Mouse (Mus musculus) liver, embryonic 15.5 days (tissue): Measurements from ENCODE around the gene Hps4. TPM values are rescaled to one million over a fixed set of nuclear protein-coding genes. Genes with fewer than 3 reads are reported as not detected.
"Not testable (repeated sequence)": the region's sequence is repeated elsewhere in the genome, so short reads cannot be mapped to it uniquely, and the experiment has no call there.

ENCODE experiments used
- ATAC-seq: fragments of 200-750 bp; cut with Nextera tagmentation; 2 replicates; pipeline ENCODE4 v1.8.0; 2017; ENCODE audit warnings: moderate number of reproducible peaks, mild to moderate bottlenecking, moderate library complexity; ENCODE audit not compliant: insufficient read depth
- H3K27ac ChIP-seq: fragments of 300-500 bp; sonication (generic); replicated peaks from 2 replicates; pipeline ENCODE4 v1.5.1; 2015; ENCODE audit warnings: mild to moderate bottlenecking, inconsistent platforms
- H3K27me3 ChIP-seq: fragments of 300-500 bp; sonication (generic); 2 replicates; pipeline ENCODE4 v1.6.1; 2015; ENCODE audit warnings: mild to moderate bottlenecking, inconsistent platforms
- H3K36me3 ChIP-seq: fragments of 300-500 bp; sonication (generic); replicated peaks from 2 replicates; pipeline ENCODE4 v1.6.1; 2015; ENCODE audit warnings: moderate library complexity, mild to moderate bottlenecking, inconsistent platforms
- H3K4me1 ChIP-seq: fragments of 300-500 bp; sonication (generic); replicated peaks from 2 replicates; pipeline ENCODE4 v1.6.1; 2015; ENCODE audit warnings: inconsistent platforms
- H3K4me2 ChIP-seq: fragments of 300-500 bp; sonication (generic); 2 replicates; pipeline ENCODE4 v1.6.1; 2015; ENCODE audit warnings: moderate library complexity, mild to moderate bottlenecking, inconsistent platforms
- H3K4me3 ChIP-seq: fragments of 300-500 bp; sonication (generic); replicated peaks from 2 replicates; pipeline ENCODE4 v1.5.1; 2015; ENCODE audit warnings: mild to moderate bottlenecking, inconsistent platforms
- H3K9ac ChIP-seq: fragments of 300-500 bp; sonication (generic); 2 replicates; pipeline ENCODE4 v1.6.1; 2015; ENCODE audit warnings: moderate library complexity, mild to moderate bottlenecking, inconsistent platforms
- H3K9me3 ChIP-seq: fragments of 300-500 bp; sonication (generic); replicated peaks from 2 replicates; pipeline ENCODE4 v1.6.1; 2016; ENCODE audit warnings: inconsistent platforms
- WGBS: fragments of 180-500 bp; shearing (Covaris S2); methylation state at CpG from one replicate; pipeline ENCODE4 v1.1.7; 2015; ENCODE audit warnings: mixed read lengths; ENCODE audit not compliant: insufficient replicate concordance; 5-methylcytosine and 5-hydroxymethylcytosine counted together
- polyA plus RNA-seq: library from polyadenylated mRNA; unstranded; fragments of >200 nt; fragmentation: Nextera tagmentation; extraction: Ambion mirVana; gene quantifications from 2 replicates; pipeline ENCODE4 v1.2.1, GENCODE M21; 2015

Hps4 gene
- polyA plus RNA-seq, 1 experiment from 2014 or later, result 10.9 TPM

DNA sequence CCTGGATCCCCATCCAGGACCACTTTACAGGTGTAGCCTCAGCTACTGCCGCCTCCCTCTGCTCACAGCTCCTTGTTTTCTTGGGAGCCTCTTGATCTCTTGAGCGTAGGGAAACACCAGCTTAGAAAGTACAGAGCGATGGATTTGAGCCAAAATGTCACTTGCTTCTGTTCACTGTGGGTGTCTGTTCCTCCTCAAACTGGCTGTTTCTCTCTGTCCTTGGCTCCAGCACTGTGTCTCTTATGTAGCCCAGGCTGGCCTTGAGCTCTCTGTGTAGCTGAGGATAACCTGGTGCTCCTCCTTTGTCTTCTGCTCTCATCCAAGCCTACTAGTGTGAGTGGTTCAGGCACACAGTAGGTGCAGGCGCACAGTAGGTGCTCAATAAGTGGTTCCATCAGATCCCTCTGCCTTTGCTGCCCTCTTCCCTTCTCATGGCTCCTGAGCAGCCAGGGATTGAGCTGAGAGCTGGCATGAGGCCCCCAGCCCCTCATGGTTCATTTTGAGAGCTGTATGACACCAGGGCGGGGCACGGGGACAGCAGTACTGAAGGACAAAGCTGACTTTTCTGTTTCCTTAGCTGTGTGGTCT lies 42.1 kb upstream of the Hps4 start:
- H3K4me3 ChIP-seq, result no peak overlapping the region
- 68% methylated on average over 6 of the region's 6 CpGs for WGBS
- no peaks in the 10 kb centered on the region for H3K9me3 ChIP-seq
- no peak overlapping the region; the same call in 1 of the 2 replicates for H3K9ac ChIP-seq
- H3K36me3 ChIP-seq, result peaks cover 19% of the 10 kb centered on the region
- H3K4me1 ChIP-seq, result peaks cover 73% of the 10 kb centered on the region
- no peak overlapping the region for H3K4me2 ChIP-seq
- peak overlapping the region; percentile 72 for H3K27ac ChIP-seq
- no peaks in the 10 kb centered on the region for H3K27me3 ChIP-seq
- no peak for ATAC-seq

DNA sequence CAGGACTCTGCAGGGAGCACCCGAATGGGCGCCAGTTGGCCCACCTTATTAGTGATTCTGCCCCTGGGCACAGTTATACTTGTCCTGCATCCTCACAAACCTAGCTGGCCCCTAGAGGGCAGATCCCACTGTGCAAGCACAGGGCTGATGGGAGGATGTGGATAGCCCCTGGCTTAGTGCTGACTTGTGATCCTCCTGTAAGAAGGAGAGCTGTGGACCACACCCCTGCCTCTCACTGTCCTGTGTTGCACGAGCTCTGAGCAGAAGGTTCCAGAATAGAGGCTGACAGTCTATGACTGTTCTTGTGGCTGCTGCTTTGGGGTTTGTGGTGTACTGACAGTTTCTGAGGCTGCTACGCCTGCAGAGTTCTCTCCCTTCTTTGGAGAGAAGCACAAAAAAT lies 41.2 kb upstream of the Hps4 start:
- Histone ChIP-seq H3K36me3 (peaks cover 28% of the 10 kb centered on the region), H3K4me3 (no peak overlapping the region), H3K27me3 (no peaks in the 10 kb centered on the region), H3K9me3 (no peaks in the 10 kb centered on the region), H3K9ac (no peak overlapping the region), H3K4me1 (peaks cover 64% of the 10 kb centered on the region), H3K4me2 (no peak overlapping the region), H3K27ac (peak overlapping the region; percentile 72)
- no peak for ATAC-seq
- WGBS, result 60% methylated on average over 4 of the region's 4 CpGs

GRCm38 (mm10) chr5:112302310-112302709 lies 40.6 kb upstream of the Hps4 start:
- H3K4me2 ChIP-seq, result no peak overlapping the region
- 68% methylated on average over 5 of the region's 5 CpGs for WGBS
- H3K9ac ChIP-seq, result no peak overlapping the region
- peaks cover 58% of the 10 kb centered on the region for H3K4me1 ChIP-seq
- H3K4me3 ChIP-seq, result no peak overlapping the region
- H3K9me3 ChIP-seq, result no peaks in the 10 kb centered on the region
- no peaks in the 10 kb centered on the region for H3K27me3 ChIP-seq
- H3K27ac ChIP-seq, result peak overlapping the region; percentile 82
- H3K36me3 ChIP-seq, result peaks cover 34% of the 10 kb centered on the region
- peak; percentile 89 for ATAC-seq

GRCm38 (mm10) chr5:112305842-112306241 lies 37.0 kb upstream of the Hps4 start:
- H3K4me1 ChIP-seq, result peaks cover 24% of the 10 kb centered on the region
- H3K9me3 ChIP-seq, result no peaks in the 10 kb centered on the region
- 77% methylated on average over 5 of the region's 5 CpGs for WGBS
- H3K36me3 ChIP-seq, result peaks cover 62% of the 10 kb centered on the region
- no peak overlapping the region for H3K4me3 ChIP-seq
- no peak overlapping the region for H3K27ac ChIP-seq
- H3K4me2 ChIP-seq, result no peak overlapping the region
- no peak overlapping the region for H3K9ac ChIP-seq
- ATAC-seq, result no peak
- H3K27me3 ChIP-seq, result no peaks in the 10 kb centered on the region

DNA sequence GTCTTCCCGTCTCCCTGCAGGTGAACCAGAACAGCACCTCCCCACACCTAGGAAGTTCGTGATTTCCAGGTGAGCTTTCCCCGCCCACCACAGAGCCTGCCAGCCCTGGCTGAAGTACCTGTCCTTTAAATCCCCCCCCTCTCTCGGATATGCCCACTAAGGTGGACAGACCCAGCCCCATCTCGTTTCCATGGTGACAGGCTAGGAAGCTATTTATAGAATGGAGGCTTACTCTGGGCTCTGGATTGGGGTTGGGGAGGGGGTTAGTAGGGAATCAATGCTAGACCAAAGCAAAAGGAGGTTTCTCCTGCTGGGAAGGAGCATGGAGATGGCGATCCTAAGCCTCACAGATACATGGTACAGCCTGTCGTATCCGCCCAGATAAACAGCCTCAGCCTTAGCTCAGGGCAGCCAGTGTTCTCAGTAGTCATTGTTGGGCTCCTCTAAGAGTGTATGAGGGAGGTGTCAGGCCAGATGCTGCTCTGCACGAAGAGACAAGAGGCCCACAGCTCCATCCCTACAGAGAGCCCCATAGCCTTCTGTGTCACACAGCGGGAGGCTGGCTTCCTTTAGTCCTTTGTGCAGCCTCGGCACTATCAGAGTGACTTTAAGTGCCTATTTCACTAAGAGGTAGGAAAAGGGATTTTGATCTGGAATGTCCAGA lies 29.5 kb upstream of the Hps4 start:
- Histone ChIP-seq H3K36me3 (peaks cover 62% of the 10 kb centered on the region), H3K4me3 (no peak overlapping the region), H3K4me1 (peaks cover 6% of the 10 kb centered on the region; the same call in 1 of the 2 replicates), H3K4me2 (no peak overlapping the region), H3K27ac (no peak overlapping the region), H3K9me3 (no peaks in the 10 kb centered on the region), H3K27me3 (no peaks in the 10 kb centered on the region), H3K9ac (no peak overlapping the region)
- WGBS, result 76% methylated on average over 11 of the region's 11 CpGs
- ATAC-seq, result no peak

GRCm38 (mm10) chr5:112316468-112316867 lies 26.4 kb upstream of the Hps4 start:
- H3K9me3 ChIP-seq, result no peaks in the 10 kb centered on the region
- H3K36me3 ChIP-seq, result peaks cover 38% of the 10 kb centered on the region
- peaks cover 16% of the 10 kb centered on the region for H3K4me1 ChIP-seq
- H3K4me3 ChIP-seq, result no peak overlapping the region
- no peak for ATAC-seq
- no peak overlapping the region for H3K9ac ChIP-seq
- WGBS, result 75% methylated on average over 5 of the region's 5 CpGs
- no peak overlapping the region for H3K27ac ChIP-seq
- no peaks in the 10 kb centered on the region for H3K27me3 ChIP-seq
- no peak overlapping the region for H3K4me2 ChIP-seq

DNA sequence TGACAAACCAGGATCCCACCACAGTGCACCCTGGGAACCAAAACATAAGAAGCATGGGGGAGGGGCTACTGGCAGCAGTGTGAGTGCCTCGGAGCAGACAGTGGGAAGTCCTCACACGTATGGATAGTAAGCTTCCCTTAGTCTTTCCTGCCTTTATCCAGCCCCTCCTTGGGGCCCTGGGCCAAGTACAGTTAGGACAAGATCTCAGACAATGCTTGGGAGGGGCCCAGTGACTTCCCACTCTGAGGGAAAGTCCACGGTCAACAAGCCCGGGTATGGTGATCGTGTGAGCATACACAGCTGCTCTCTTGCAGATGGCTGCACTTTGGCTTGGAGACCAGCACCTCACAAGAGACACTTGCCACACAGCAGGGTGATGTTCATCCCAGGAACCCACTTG lies 25.6 kb upstream of the Hps4 start:
- no peak overlapping the region for H3K4me3 ChIP-seq
- peaks cover 30% of the 10 kb centered on the region for H3K36me3 ChIP-seq
- WGBS, result 33% methylated on average over 5 of the region's 5 CpGs
- peaks cover 16% of the 10 kb centered on the region for H3K4me1 ChIP-seq
- no peak for ATAC-seq
- H3K27me3 ChIP-seq, result no peaks in the 10 kb centered on the region
- no peak overlapping the region for H3K9ac ChIP-seq
- H3K27ac ChIP-seq, result no peak overlapping the region
- H3K9me3 ChIP-seq, result no peaks in the 10 kb centered on the region
- H3K4me2 ChIP-seq, result no peak overlapping the region

GRCm38 (mm10) chr5:112319343-112319742 lies 23.5 kb upstream of the Hps4 start:
- ATAC-seq, result peak; percentile 69
- not testable (repeated sequence) for H3K4me2 ChIP-seq, H3K9ac ChIP-seq, H3K4me3 ChIP-seq, H3K27me3 ChIP-seq, H3K9me3 ChIP-seq, H3K27ac ChIP-seq, H3K36me3 ChIP-seq
- peaks cover 21% of the 10 kb centered on the region for H3K4me1 ChIP-seq
- 39% methylated on average over 2 of the region's 2 CpGs for WGBS

- no peaks in the 10 kb centered on the region for H3K27me3 ChIP-seq
- no peak overlapping the region for H3K4me3 ChIP-seq
- WGBS, result 68% methylated on average over 5 of the region's 5 CpGs
- H3K9me3 ChIP-seq, result no peaks in the 10 kb centered on the region
- H3K4me2 ChIP-seq, result no peak overlapping the region
- H3K4me1 ChIP-seq, result peaks cover 31% of the 10 kb centered on the region
- ATAC-seq, result no peak
- H3K36me3 ChIP-seq, result peaks cover 3% of the 10 kb centered on the region; the same call in 1 of the 2 replicates
- H3K9ac ChIP-seq, result no peak overlapping the region
- no peak overlapping the region for H3K27ac ChIP-seq
These were observed 22.5 kb upstream of the Hps4 start for GRCm38 (mm10) chr5:112320379-112320778.

DNA sequence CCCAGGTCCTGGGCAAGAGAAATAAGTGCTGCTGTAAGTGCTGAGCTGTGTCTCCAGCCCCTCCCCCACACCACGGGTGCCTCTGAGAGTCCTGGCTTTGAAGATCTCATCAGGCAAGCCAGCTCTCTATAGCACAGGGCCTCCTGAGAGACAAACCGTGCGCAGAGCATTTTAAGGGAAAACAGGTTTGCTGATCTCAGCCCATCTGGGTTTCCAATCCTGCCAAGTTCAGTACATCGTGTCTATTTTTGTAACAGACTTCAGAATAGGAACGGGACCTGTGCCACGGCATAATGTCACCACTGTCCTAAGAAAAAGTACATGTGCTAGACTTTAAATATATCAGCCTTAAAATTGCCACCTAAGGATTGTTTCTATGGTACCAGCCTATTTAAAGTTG lies 21.9 kb upstream of the Hps4 start:
- no peaks in the 10 kb centered on the region for H3K27me3 ChIP-seq
- 60% methylated on average over 6 of the region's 6 CpGs for WGBS
- H3K4me1 ChIP-seq, result peaks cover 37% of the 10 kb centered on the region
- no peaks in the 10 kb centered on the region; the same call in 1 of the 2 replicates for H3K36me3 ChIP-seq
- H3K9me3 ChIP-seq, result no peaks in the 10 kb centered on the region
- H3K4me2 ChIP-seq, result no peak overlapping the region
- H3K9ac ChIP-seq, result no peak overlapping the region
- no peak for ATAC-seq
- H3K27ac ChIP-seq, result no peak overlapping the region
- no peak overlapping the region for H3K4me3 ChIP-seq

DNA sequence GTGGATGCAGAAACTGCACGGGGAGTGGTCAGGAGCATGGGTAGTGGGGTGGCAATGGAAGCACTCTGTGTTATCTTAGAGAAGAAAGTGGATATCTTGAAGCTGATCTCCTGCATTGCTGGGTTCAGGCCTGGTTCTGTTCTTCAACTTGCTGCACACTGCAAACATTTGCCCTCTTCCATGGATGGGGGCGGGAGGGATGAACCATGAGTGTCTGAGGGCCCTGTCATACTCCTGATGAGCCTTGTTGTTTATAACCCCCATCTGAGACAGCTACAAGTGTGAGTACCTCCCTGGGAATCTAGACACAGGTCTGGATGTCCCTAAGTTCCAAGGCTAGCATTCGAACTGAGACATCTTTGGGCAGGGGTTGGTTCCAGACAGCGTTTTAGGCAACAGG lies 21.5 kb upstream of the Hps4 start:
- Histone ChIP-seq H3K4me3 (no peak overlapping the region), H3K36me3 (no peaks in the 10 kb centered on the region), H3K27me3 (no peaks in the 10 kb centered on the region), H3K4me2 (no peak overlapping the region), H3K9me3 (no peaks in the 10 kb centered on the region), H3K27ac (no peak overlapping the region), H3K9ac (no peak overlapping the region), H3K4me1 (peaks cover 39% of the 10 kb centered on the region)
- no peak for ATAC-seq
- WGBS, result 66% methylated on average over 4 of the region's 4 CpGs

DNA sequence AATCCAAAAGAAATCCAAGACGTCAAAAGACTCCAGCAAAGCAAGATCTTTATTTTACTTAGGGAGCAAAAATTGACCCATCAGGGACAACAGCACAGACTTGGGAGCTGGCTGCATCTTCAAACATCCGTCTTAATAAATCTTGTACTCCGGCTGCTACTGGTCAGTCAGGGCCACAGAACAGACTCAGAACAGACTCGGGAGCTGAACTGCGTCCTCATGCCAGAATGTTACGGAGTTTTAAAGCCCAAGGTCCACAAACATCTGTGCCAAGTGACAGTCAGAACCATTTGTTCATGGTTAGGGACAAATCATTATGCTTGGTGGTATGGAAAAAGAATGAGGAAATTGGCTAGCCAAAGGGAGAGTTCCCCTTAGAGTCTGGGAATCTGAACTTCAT lies 19.6 kb upstream of the Hps4 start:
- Histone ChIP-seq H3K4me3 (no peak overlapping the region), H3K36me3 (peaks cover 8% of the 10 kb centered on the region), H3K27ac (no peak overlapping the region), H3K9ac (no peak overlapping the region), H3K4me2 (no peak overlapping the region), H3K9me3 (no peaks in the 10 kb centered on the region), H3K4me1 (peaks cover 49% of the 10 kb centered on the region), H3K27me3 (no peaks in the 10 kb centered on the region)
- ATAC-seq, result no peak
- 80% methylated on average over 6 of the region's 6 CpGs for WGBS
